Mouse (Mus musculus) brain, embryonic 14.5 days (tissue): ENCODE data around the gene Zfp977. TPM values are rescaled to one million over a fixed set of nuclear protein-coding genes. Genes with fewer than 3 reads are reported as not detected.
"Not testable (repeated sequence)": the region's sequence is repeated elsewhere in the genome, so short reads cannot be mapped to it uniquely, and the experiment has no call there.

Source experiments
- DNase-seq: peaks from one replicate; pipeline ENCODE4 v3.0.0-alpha.2; 2011; ENCODE audit warnings: low read depth
- CTCF ChIP-seq: fragments of 200-500 bp; IDR thresholded peaks from 2 replicates; pipeline ENCODE4 v1.5.1; 2012; ENCODE audit warnings: inconsistent platforms, mild to moderate bottlenecking, moderate library complexity, borderline replicate concordance; ENCODE audit not compliant: insufficient read depth, insufficient read length; ENCODE audit errors: extremely low read depth
- POLR2A ChIP-seq: fragments of 200-500 bp; IDR thresholded peaks from 2 replicates; pipeline ENCODE4 v1.6.1; 2012; ENCODE audit warnings: mild to moderate bottlenecking, inconsistent platforms, borderline replicate concordance; ENCODE audit not compliant: poor library complexity, insufficient read depth, insufficient read length, severe bottlenecking; ENCODE audit errors: extremely low read depth
- polyA plus RNA-seq: library from polyadenylated mRNA; depleted of rRNA; stranded (reverse); fragments of >200 nt; gene quantifications from 2 replicates; pipeline ENCODE4 v1.2.3, GENCODE M21; 2012; rRNA removed

Gene Zfp977
- polyA plus RNA-seq, result 0.52 and 1.0 TPM in 2 replicates

DNA sequence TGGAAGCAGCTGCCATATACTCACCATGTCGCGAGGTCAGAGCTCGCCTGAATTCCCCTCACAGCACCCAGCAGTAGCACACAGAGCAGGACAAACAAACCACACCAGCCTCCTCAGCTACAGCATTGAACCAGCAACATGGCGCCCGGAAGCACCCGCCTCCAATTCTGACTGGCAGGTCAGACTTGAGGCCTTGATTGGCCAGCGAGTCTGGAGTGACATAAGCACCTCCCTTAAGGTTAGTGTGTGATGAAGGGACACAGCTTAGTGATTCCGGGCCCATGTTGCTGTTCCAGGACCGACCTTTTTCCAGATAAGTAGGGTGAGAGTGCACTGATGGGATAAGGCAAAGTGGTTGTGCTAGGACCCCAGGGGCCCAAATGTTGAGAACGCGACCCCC, at the start of gene Zfp977:
TSS of gene Zfp977 (minus strand) at position 135 of the 400 bp plus-strand sequence.
- not testable (repeated sequence) for DNase-seq

DNA sequence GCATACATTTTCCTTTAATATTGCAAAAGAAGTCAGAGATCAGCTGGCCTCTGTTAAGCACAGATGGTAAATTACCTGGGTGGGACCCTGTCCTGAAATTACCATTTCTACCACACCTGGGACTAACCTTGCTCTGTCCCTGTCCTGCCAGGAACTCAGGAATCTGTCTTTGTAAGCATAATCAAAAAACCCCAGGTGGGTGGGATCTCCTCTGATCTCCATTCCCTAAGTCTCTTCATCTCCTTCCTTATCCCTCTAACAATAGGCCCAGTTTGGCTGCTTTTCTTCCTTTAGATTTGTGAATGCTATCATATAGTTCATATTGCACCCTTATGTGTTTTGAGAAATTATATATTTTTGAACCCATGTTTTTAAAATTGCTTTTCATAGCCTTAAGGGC, 38.7 kb upstream of the Zfp977 start:
- not testable (repeated sequence) for DNase-seq

DNA sequence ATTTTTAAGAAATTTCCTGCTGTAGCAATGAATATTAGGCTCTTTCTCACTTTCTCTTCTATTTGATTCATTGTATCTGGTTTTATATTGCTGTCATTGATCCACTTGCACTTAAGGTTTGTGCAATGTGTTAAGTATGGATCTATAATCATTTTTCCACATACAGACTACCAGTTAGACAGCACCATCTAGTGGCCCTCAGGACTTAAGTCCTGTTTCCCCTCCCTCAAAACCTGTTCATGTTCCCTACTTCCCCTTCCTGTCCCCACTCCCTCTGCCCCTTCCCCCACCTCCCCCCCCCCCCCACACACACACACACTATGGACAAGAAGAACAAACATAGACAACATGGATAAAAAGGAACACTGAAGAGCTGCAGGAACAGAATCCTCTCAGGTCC, 3.3 kb upstream of the Zfp977 start:
- DNase-seq, result not testable (repeated sequence)

DNA sequence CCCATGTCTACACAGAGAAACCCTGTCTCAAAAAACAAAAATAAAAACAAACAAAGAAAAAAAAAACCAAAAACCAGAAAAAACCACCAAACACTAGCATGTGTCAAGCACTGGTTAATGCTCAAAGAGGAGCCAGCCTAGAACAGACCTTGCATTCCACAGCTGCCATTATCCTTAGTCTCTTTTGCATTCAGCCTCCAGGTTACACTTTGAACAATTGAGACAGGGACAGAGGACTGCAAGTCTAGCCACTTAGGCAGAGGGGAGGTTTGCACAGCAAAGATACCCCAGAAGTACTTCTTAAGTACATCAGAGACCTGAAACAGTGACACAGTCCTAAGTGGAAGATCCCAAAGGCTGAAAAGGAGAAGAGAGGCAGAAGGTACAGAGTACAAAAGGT, 1.0 kb downstream of the Zfp977 start:
- not testable (repeated sequence) for DNase-seq

DNA sequence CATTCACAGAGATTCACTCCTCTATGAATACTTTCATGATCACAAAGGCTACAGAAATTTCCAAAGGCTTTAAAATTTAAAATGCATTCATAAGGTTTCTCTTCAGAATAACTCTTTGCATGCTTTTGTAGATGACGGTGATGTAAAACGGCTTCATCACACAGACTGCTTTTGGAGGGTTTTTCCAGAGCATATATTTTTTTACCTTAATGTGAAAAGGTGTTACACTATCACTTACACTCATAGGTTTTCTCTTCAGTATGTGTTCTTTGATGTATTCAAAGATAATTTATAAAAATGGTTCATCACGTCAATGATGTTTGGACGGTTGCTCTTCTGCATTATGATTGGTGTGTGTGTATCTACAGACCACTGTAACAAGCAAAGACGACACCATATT, 13.9 kb downstream of the Zfp977 start, which contains the start of gene Gm21028:
TSS of gene Gm21028 (minus strand) at position 101 of the 400 bp plus-strand sequence.
- TF ChIP-seq POLR2A, result no peak
- no peak for DNase-seq

DNA sequence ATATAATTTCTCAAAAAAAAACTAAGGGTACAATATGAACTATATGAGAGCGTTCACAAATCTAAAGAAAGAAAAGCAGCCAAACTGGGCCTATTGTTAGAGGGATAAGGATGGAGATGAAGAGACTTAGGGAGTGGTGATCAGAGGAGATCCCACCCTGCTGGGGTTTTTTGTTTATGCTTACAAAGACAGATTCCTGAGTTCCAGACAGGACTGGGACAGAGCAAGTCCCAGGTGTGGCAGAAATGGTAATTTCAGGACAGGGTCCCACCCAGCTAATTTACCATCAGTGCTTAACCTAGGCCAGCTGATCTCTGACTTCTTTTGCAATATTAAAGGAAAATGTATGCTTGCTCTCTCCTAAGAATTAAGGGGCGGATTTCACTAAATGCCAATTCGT, 40.6 kb downstream of the Zfp977 start:
- DNase-seq, result no peak
- TF ChIP-seq CTCF (no peak), POLR2A (no peak)

Other genes starting within 250 kb of the Zfp977 start
- gene 4933421I07Rik, start 144.4 kb downstream of the Zfp977 start, polyA plus RNA-seq, result not detected in 2 replicates
- gene Zfp141, start 86.8 kb downstream of the Zfp977 start, polyA plus RNA-seq, result 17.0 and 17.7 TPM in 2 replicates
- gene Gm21028, start 14.0 kb downstream of the Zfp977 start, polyA plus RNA-seq, result not detected in 2 replicates
- gene Zfp976, start 50.0 kb upstream of the Zfp977 start, polyA plus RNA-seq, result 1.5 and 2.5 TPM in 2 replicates
- 2.5 and 4.0 TPM in 2 replicates for gene Zfp975, start 100.2 kb upstream of the Zfp977 start, polyA plus RNA-seq
- not detected in 2 replicates for gene Gm17067, start 134.5 kb upstream of the Zfp977 start, polyA plus RNA-seq
- gene Vmn2r62, start 201.0 kb upstream of the Zfp977 start, polyA plus RNA-seq, result not detected in 2 replicates